Mouse (Mus musculus): ENCODE measurements at regions not wholly inside any gene's neighbourhood (a gene's known extent, or its start where the extent isn't known, plus 50 kb on each side); places are given as distances from the start of the nearest gene placed in this dataset.

DNA sequence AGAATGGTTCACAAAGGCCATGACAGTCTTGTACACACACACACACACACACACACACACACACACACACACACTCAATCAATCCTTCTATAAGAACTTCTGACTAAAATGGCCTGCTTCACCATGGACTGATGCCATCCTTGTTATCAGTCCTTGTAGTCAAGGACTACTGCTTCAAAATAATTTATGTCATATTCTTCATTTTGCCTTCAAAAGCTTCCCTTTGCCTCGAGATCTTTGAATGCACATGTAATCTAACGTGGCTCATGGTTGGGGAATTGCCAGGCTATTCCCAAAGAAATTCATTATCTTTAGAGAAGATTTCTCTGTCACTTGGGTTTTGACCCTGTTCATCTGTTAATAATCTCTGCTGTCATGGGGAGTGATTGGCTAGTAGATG lies 278.0 kb upstream of the Cdyl start:
- in situ Hi-C loops (cut with MboI, MseI), result no loop called here

DNA sequence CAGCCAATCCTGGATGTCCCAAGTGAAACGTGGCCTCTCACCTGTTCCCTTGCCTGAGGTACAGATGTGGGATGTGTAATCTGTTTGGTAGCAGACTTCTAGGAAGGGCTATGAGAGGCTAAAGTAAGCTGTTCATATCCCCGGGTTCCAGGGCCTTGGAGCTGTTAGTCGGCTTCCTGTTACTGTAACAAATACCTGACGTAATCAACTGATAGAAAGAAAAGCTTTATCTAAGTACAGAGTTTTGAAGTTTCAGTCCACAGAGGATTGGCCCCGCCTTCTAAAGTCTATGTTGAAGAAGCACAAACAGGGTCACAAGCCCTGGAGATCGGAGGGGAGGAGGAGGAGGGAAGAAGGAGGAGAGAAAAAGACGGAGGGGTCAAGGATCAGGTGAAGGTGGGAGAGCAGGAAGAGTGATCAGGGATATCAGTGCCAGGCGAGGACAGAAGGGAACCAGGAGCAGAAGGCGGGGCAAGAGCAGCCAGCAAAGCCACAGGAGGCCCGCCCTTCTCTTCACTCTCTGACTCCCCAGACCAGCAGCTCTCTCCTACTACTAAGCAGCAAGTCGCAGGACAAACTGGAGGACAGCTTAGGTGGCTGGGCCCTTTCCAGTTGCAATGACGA lies 276.5 kb upstream of the Cdyl start:
- in situ Hi-C loops (cut with MboI, MseI), result no loop called here

DNA sequence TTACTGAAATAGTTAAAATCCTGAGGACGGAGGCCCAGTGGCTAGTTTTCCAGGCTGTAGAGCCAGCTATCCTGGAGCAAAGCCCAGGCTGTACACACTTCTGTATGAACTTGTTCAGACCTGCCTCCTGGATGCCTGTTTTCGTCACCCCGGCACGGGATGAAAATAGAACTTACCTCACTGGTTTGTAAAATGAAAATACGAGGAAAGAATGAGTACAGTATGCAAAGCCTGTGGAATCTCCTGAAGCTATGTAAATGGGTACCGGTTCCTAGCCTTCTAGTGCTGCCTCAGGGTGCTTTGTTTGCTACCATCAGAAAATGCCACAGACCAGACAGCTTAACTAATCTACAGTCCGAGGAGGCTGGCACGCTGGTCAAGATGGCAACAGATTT lies 276.0 kb upstream of the Cdyl start:
- in situ Hi-C loops (cut with MboI, MseI), result no loop called here

DNA sequence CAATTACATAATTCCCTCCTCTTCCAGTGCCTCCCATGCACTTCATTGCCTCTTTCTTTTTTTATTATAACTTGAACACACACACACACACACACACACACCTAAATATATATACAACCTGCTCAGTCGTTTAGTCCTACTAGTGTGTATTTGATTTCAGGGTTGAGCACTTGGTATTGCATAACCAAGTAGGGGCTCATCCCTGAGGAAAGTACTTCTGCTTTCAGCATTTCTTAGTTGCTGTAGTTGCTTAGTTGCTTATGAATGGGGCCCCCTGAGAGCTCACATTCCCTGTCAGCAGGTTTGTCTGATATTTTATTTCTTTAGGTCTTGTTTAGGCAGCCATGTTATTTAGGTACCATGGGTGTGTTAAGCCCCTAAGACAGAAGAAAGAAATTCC lies 271.3 kb upstream of the Cdyl start:
- in situ Hi-C loops (cut with MboI, MseI), result no loop called here

DNA sequence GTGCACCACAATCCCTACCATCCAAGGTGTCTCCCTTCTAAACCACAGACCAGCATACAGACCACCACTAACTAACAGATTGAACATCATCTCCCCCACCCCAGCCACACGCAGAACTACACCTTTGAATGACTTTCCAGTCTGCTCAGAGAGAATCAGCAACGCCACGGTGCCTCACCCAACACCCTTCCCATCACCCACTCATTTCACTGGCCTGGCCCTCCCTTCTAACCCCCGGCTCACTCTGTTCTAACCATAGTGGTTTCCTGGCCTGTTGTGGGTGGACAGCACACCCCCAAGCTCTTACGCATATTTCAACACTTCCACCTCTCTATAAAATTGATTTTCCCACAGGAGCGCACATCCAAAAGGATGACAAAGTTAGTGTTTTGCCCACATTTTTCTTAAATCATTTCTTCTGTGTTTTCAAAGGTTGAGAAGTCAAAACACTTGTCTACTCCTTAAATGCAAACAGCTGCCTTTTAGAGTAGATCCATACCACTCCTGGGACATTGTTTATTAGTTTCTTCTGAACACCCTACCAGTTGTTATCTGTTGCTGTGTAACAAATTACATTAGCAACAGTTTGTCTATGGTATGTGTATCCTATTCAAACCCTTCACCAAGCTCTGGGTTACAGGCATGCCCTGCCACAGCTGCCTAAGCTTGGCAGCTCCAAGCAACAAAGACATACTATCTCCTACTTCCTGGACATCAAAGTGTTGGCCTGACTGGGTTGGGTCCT lies 269.7 kb upstream of the Cdyl start:
- in situ Hi-C loops (cut with MboI, MseI), result no loop called here

DNA sequence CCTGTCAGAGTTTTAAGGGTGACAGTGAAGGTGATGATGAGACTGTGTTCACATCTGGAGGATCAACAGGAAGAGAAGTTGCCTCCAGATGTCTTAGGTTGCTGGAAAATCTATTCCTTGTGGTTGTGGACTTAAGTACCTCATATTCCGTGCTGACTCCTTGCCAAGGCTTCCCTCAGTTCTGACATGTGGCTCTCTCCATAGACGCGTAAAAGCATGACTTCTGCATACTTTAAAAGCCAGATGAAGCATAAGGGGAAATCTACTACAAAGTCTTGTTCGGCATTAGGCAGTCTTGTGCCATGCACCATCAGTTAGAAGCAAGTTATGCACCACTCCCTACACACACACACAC lies 269.1 kb upstream of the Cdyl start:
- in situ Hi-C loops (cut with MboI, MseI), result no loop called here

DNA sequence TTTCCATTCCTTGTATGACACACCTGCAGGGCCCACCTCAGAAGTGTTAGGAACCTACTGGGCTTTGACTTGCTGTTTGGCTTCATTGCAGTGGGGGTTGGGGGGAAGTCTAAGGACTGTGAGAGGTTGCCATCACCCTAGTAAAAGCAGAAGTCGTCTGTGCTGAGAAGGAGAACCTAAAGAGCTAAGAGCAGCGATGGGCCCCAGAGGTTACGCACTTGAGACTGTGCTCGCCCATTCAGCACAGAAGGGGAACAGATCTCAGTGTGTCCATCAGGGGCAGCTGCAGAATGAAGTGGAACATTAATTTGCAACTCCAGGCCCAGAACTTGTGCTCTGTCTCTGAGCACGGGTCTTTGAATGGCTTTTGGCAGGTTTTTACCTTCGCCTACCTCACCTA lies 267.5 kb upstream of the Cdyl start:
- in situ Hi-C loops (cut with MboI, MseI), result no loop called here

DNA sequence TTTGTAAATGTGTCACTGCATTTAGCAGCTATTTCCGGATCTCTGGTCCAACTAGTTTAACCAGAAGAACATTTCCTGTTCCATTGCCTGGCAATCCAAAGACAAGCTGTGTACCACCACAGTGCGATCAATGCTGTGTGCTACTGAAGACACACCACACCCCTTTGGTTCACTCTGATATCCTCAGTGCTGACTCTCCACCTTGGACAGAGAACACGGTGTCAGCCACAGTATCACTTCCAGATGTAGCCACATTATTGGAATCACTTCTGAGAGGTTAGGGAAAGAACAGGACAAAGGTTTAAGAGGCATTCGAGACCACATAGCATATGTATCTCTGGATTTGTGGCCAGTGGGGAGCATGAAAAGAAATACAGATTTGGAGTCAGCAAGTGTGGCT lies 264.4 kb upstream of the Cdyl start:
- in situ Hi-C loops (cut with MboI, MseI), result no loop called here

DNA sequence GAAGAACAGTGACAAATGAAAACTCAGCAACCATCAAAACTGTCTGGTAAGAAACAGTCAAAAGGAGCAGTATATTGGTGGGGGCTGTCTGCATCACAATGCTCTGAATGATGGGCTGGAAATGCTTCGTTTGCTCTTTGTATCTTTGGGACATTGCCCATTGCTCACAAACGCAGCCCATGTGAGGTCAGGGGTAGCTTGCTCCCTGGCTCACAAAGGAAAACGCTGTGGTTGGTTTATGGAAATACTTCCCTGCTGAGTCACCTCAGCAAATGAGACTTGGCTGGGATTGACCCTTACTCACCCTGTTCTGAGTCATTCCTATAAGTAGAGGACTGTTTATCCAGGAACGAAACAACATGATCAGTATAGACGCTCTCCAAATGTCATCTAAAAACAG lies 264.0 kb upstream of the Cdyl start:
- in situ Hi-C loops (cut with MboI, MseI), result no loop called here

DNA sequence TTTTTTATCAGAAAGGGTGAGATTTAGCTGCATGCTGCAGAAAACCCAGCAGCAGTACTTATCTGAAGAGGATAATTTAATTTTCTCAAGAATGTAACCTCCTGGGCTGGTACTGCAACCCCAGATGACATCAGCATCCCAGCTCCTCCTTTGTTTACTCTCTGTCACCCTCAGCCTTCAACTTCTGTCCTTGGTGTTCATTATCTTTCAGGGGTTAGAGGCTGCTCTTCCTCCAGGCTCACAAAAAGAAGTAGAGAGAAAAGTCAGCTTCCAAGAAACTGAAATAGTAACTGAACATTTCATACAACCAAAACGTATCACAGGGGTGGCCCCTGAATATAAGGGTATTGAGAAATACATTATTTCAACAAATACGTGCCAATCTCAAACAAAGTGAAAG lies 262.5 kb upstream of the Cdyl start:
- in situ Hi-C loops (cut with MboI, MseI), result no loop called here

DNA sequence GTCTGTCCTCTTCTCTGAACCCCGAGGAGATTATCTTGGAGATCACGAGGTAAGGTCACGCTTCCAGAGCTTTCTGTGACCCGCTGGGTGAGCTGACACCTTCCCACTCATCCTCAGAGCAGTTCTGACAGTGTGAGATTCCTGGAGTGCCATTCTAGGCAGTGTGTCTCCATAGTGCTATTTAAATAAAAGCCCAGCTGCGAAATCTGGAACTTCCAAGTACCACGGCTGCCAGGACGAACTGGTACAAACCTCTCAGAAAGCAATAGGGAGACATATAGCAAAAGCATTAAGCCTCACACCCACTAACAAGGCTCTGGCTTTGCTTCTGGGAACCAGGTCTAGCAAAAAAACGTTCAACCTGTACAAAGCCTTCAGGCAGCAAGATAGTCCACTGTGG lies 261.4 kb upstream of the Cdyl start:
- in situ Hi-C loops (cut with MboI, MseI), result no loop called here

DNA sequence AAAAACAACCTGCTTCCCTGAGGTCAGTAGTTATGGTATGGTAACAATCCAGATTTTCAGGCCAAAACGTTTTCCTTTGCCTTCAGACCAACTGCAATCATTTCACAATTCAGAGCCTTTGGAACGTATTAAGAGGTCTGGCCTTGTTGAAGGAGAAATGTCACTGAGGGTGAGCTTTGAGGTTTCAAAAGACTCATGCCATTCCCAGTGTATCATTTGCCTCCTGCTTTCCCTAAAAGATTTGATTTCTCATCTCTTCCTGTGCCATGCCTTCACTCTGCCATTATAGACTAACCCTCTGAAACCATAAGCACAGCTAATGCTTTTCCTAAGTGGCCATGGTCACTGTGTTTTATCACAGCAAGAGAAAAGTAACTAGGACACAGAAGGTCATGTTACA lies 256.8 kb upstream of the Cdyl start:
- in situ Hi-C loops (cut with MboI, MseI), result no loop called here

DNA sequence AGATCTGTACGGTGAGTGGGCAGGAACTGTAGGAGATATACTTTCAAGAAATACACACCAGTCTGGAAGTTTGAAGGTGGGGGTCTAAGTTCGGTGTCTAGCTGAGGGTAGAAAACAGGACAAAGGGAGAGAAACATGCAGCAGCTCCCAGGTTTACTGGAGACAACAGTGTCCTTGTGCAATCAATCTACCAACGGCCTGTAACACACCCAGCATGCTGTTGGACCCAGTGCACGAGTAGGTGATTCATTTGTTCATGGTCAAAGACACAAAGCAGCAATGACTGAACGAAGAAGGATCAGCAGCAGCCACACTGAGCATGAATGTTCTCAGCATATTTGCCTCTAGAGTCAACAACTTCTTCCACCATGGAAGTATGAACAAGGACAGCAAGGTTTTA lies 255.2 kb upstream of the Cdyl start:
- in situ Hi-C loops (cut with MboI, MseI), result no loop called here

DNA sequence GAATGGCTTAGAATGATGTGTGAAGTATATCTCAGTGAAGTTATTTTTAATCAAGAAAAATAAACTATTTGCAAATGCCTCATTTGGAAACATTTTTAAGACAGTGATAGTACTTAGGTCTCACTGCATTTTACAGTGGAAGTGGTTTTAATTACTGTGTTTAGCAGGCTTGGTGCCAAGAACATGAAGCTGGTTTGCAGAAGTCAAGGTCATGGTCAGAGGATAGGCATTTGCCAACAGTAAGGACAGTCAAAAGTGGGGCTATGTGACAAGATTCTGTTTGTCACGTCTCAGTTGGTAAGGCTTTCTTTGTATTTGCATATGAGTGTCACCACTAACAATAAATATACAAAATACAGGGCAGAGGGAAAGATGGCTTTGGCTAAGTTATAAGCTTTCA lies 254.2 kb upstream of the Cdyl start:
- in situ Hi-C loops (cut with MboI, MseI), result no loop called here

DNA sequence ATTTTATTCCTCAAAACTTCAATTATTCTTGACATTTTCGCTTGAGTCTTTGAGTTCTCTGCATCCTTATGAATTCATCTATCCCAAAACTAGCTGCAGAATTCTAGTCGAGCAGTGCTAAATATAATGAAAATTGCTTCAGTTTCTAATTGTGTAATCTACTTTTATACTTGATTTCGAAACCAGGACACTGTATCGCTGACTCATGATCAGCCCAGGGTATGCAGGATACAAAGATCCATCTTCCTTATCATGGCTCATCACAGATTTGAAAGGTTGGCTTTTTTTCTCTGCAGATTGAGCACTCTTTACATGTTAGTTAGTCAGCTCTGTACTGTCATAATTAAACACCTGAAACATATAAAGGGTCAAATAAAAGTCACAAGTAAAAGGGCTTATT lies 242.1 kb upstream of the Cdyl start:
- in situ Hi-C loops (cut with MboI, MseI), result no loop called here

DNA sequence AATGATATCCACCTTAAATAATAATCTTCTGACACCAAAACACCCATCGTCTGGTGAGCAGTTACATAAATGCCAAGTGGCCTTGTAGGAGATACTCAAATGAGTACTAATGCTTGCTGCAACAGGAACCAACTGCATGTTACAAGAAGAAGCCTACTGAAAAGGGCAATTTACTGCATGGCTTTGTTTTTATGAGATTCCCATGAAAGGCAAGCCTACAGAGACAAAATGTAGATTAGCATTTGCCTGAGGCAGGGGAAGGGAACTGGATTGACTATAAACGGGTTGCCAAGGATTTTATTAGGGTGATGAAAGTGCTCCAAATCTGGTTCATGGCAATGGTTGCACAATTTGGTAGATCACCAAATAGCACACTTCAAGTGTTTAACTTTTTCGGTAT lies 239.6 kb upstream of the Cdyl start:
- in situ Hi-C loops (cut with MboI, MseI), result no loop called here

DNA sequence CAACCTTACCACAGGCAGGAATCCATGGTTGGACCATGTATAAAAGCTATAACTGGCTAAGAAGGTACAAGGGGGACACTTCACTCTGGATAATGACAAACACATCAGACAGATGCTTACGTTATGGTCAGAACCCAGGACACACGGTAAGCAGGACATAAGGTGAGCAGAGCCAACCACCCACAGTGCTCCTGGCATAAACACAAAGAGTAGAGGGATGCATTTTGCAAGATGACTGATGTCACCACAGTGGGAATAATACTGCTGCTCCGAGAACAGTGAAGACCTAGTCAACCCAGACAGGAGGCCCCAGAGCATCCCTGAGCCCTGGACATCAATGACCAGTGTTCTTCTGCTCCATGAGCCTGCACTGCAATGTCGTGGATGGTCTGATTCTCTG lies 233.6 kb upstream of the Cdyl start:
- in situ Hi-C loops (cut with MboI, MseI), result no loop called here

DNA sequence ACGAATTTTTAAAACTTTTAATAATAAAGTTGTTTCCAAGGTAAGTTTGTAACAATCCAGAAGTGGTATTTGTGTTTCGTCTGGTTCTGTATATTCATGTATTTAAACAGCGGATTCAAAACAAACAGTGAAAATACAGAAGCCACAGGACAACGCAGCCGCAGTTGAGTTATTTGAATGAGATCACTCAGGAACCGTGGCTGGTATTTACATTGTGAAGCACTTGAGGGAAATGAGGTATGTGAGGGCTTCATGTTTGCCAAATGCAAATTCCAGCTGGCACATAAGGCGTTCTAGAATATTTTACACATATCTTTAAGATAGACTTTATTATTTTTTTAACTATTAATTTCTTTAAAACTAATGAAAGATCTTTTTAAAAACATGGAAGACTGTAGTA lies 224.5 kb upstream of the Cdyl start:
- in situ Hi-C loops (cut with MboI, MseI), result no loop called here

DNA sequence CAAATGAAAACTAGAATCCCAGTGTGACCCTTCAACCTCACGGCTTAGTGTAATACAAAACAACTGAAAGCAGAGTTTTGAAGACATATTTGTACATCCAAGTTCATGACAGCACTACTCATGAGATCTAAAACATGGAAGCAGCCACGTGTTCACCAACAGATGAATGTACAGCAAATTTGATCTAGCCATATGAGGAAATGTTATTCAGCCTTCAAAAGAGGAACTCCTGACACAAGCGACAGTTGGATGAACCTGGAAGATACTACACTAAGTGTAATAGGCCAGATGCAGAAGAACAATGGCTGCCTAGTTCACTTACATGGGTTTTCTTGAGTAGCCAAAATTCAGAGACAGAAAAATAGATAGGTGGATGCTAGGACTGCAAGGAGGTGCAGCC lies 212.0 kb upstream of the Cdyl start:
- in situ Hi-C loops (cut with MboI, MseI), result no loop called here

DNA sequence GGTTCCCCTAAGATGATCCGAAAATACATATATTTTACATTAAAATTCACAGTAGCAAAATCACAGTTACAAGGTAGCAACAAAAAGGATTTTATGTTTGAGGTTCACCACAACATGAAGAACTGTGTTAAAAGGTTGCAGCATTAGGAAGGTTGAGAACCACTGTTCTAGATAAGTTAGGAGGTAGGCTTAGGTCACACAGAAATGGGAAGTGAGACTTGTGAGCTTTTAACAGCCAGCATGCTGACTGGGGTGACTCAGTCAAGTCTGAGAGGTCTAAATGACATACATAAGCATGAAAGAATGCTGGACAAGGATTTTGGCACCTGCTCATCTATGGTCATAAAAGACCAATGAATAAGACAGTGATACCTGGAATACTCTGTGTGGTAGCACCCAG lies 207.2 kb upstream of the Cdyl start:
- in situ Hi-C loops (cut with MboI, MseI), result no loop called here

DNA sequence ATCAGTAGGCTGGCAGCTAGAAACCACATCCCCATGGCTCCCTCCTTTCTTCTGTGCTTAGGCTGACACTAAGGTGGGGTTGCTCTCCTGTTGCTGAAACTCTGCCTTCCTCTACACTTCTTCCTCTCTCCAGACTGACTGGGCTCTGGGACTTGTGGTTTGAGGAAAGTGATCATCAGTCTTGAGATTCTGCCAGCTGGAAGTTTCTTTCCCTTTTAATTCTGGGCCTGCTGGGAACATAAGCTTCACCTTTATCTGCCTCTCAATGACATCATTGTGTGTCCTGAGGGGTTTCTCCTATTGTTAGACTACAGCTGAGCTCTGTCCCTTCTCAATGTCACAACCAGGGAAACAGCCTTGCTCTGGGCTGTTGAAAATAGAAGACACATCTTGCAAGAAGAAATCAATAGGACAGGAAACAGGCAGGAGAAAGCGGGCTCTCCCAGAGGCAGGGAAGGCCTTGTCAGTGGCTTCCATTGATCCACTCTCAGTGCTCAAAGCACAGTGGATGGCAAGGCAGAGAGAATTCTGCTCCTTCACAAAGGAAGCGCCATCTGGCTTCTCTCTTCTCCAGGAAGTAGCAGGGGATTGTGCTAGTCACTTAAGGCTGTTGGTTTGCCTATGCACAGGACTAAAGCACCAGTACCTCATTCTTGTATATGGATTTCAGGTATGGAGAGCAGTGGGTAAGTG lies 206.3 kb upstream of the Cdyl start:
- in situ Hi-C loops (cut with MboI, MseI), result no loop called here

DNA sequence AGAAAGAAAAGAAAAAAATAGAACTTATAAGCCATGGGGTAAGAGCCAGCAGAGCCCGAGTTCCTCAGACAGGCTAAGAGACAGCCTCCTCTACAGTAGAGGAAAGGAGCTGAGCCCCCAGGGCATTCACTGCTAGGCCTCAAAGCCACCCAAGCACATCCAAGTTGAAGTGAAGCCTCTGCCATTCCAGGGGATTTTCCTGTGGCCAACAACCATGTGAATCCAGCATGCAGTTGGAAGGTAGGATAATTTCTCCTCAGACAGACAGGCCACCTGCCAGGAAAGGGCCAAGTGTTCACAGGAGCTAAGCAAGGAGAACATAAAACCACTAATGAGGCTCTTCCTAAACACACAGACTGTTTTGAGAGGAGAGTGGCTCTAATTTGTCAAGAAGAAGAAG lies 199.6 kb upstream of the Cdyl start:
- in situ Hi-C loops (cut with MboI, MseI), result no loop called here

DNA sequence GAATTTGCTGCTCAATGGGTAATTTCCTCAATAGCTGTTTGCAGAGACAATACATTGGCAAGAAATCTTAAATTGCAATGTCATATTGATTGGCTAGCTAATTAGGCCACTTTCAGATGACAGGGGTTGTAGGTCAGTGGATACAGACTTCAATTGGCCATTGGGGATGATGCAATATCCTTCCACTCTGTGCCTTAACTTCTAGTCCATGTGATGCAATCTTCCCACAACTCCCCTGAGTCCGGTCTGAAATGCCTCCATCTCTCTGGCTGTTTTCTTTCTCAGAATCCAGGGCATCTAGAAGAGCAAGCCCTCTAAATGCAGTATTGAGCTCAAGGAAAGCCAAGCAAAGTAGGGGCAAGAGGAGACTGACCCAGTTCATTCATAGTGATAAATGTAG lies 196.4 kb upstream of the Cdyl start:
- in situ Hi-C loops (cut with MboI, MseI), result no loop called here

All from T-helper 1 cell (primary cell).